Mouse (Mus musculus): ENCODE results near the gene Enc1. TPM values are rescaled to one million over a fixed set of nuclear protein-coding genes. Genes with fewer than 3 reads are reported as not detected.
"Not testable (repeated sequence)": the region's sequence is repeated elsewhere in the genome, so short reads cannot be mapped to it uniquely, and the experiment has no call there.

Enc1 gene
- total RNA-seq, 4 experiments from 2014 or later: 0.90 to 2.6 (median 1.1) TPM

GRCm38 (mm10) chr13:97250551-97251380 lies 9.9 kb downstream of the Enc1 start:
- no peak for DNase-seq (ENCODE audit: low spot score in 2 of 2)

- no peak for DNase-seq (ENCODE audit: low spot score in 2 of 2)
Measured at GRCm38 (mm10) chr13:97251736-97252135, 10.8 kb downstream of the Enc1 start.

- DNase-seq (ENCODE audit: low spot score in 2 of 2): no peak
Measured at GRCm38 (mm10) chr13:97252469-97252868, 11.6 kb downstream of the Enc1 start.

GRCm38 (mm10) chr13:97253418-97253981 lies 12.6 kb downstream of the Enc1 start:
- no peak for DNase-seq (ENCODE audit: low spot score in 2 of 2)

- DNase-seq (ENCODE audit: low spot score in 2 of 2): no peak
Measured at GRCm38 (mm10) chr13:97253994-97254393, 13.1 kb downstream of the Enc1 start.

GRCm38 (mm10) chr13:97254564-97255164 lies 13.8 kb downstream of the Enc1 start:
- DNase-seq (ENCODE audit: low spot score in 2 of 2): no peak

- DNase-seq (ENCODE audit: low spot score in 2 of 2): no peak
Measured at GRCm38 (mm10) chr13:97255976-97256848, 15.3 kb downstream of the Enc1 start.

- no peak for DNase-seq (ENCODE audit: low spot score in 2 of 2)
Measured at GRCm38 (mm10) chr13:97256849-97257379, 16.0 kb downstream of the Enc1 start.

GRCm38 (mm10) chr13:97259271-97259670 lies 18.4 kb downstream of the Enc1 start:
- DNase-seq (ENCODE audit: low spot score in 2 of 2): no peak

- no peak for DNase-seq (ENCODE audit: low spot score in 2 of 2)
Measured at GRCm38 (mm10) chr13:97260456-97261180, 19.7 kb downstream of the Enc1 start.

- no peak for DNase-seq (ENCODE audit: low spot score in 2 of 2)
Measured at GRCm38 (mm10) chr13:97261549-97261948, 20.6 kb downstream of the Enc1 start.

- no peak for DNase-seq (ENCODE audit: low spot score in 2 of 2)
Measured at GRCm38 (mm10) chr13:97262676-97263075, 21.8 kb downstream of the Enc1 start.

- not testable (repeated sequence) for DNase-seq (ENCODE audit: low spot score in 2 of 2)
Measured at GRCm38 (mm10) chr13:97265534-97265933, 24.6 kb downstream of the Enc1 start.

- DNase-seq (ENCODE audit: low spot score in 2 of 2): no peak
Measured at GRCm38 (mm10) chr13:97270723-97271122, 29.8 kb downstream of the Enc1 start.

GRCm38 (mm10) chr13:97271641-97272040 lies 30.7 kb downstream of the Enc1 start:
- DNase-seq (ENCODE audit: low spot score in 2 of 2): no peak

GRCm38 (mm10) chr13:97274757-97275156 lies 33.9 kb downstream of the Enc1 start:
- DNase-seq (ENCODE audit: low spot score in 2 of 2): no peak

GRCm38 (mm10) chr13:97275482-97275881 lies 34.6 kb downstream of the Enc1 start:
- no peak for DNase-seq (ENCODE audit: low spot score in 2 of 2)

- no peak for DNase-seq (ENCODE audit: low spot score in 2 of 2)
Measured at GRCm38 (mm10) chr13:97282051-97282910, 41.4 kb downstream of the Enc1 start.

GRCm38 (mm10) chr13:97282911-97283281 lies 42.0 kb downstream of the Enc1 start:
- DNase-seq (ENCODE audit: low spot score in 2 of 2): no peak

- no peak for DNase-seq (ENCODE audit: low spot score in 2 of 2)
Measured at GRCm38 (mm10) chr13:97287046-97287445, 46.1 kb downstream of the Enc1 start.

Data from gastrocnemius, adult 8-10 months (tissue).